Mouse (Mus musculus): ENCODE measurements around the gene Gm3667. TPM values are rescaled to one million over a fixed set of nuclear protein-coding genes. Genes with fewer than 3 reads are reported as not detected.
"Not testable (repeated sequence)": the region's sequence is repeated elsewhere in the genome, so short reads cannot be mapped to it uniquely, and the experiment has no call there.

Gm3667 gene
- not detected in 2 replicates for total RNA-seq (2014; fragmentation: Nextera tagmentation)
- not detected in 2 replicates for total RNA-seq (2017)

- not testable (repeated sequence) for ATAC-seq (replicated peaks; ENCODE audit: low FRiP score, low TSS enrichment, poor library complexity, severe bottlenecking)
These were observed at the start of gene Gm3667 for GRCm38 (mm10) chr14:6889521-6890012. TSS of gene Gm3667 (minus strand) at chr14:6889962.

- not testable (repeated sequence) for ATAC-seq (replicated peaks; ENCODE audit: low FRiP score, low TSS enrichment, poor library complexity, severe bottlenecking)
These were observed 10.1 kb upstream of the Gm3667 start for GRCm38 (mm10) chr14:6899881-6900280.

DNA sequence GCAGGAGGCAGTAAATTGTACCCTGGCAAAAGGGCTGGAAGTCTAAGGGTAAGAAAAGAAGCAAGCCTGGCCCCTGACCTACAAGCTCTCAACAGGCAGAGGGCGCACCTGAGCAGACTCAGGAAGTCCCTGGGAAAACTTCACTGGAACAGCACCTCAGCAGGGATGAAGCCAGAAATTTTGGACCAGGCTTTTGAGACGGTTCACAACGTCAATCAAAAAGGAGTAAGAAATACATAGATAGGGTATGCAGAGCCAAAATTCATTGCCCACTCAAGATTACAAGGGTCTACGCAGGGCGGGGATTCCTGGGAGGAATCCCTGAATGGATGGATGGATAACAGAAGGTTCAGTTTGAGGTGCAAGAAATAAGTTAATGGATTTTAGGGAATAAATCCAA is 951 bp downstream of the Gm3667 start:
- ATAC-seq (replicated peaks; ENCODE audit: low FRiP score, low TSS enrichment, poor library complexity, severe bottlenecking): not testable (repeated sequence)

GRCm38 (mm10) chr14:6840211-6840610 is 49.6 kb downstream of the Gm3667 start, which contains the start of gene Gm3642:
TSS of gene Gm3642 (minus strand) at chr14:6840311.
- ATAC-seq (replicated peaks; ENCODE audit: low FRiP score, low TSS enrichment, poor library complexity, severe bottlenecking): not testable (repeated sequence)

- ATAC-seq (replicated peaks; ENCODE audit: low FRiP score, low TSS enrichment, poor library complexity, severe bottlenecking): not testable (repeated sequence)
These were observed 66.5 kb downstream of the Gm3667 start for GRCm38 (mm10) chr14:6823297-6823696.

Other genes starting within 250 kb of the Gm3667 start
- gene Gm10251, start 205.8 kb downstream of the Gm3667 start, total RNA-seq (2014; fragmentation: Nextera tagmentation): not detected in 2 replicates
- not detected in 2 replicates for gene Gm10251, start 205.8 kb downstream of the Gm3667 start, total RNA-seq (2017)
- gene Gm8050, start 169.7 kb downstream of the Gm3667 start, total RNA-seq (2014; fragmentation: Nextera tagmentation): not detected in 2 replicates
- not detected in 2 replicates for gene Gm8050, start 169.7 kb downstream of the Gm3667 start, total RNA-seq (2017)
- not detected in 2 replicates for gene Gm3636, start 147.6 kb downstream of the Gm3667 start, total RNA-seq (2014; fragmentation: Nextera tagmentation)
- gene Gm3636, start 147.6 kb downstream of the Gm3667 start, total RNA-seq (2017): 1.9 TPM in 1 of 2 replicates, not detected in the other
- not detected in 2 replicates for gene Gm8362, start 115.6 kb downstream of the Gm3667 start, total RNA-seq (2014; fragmentation: Nextera tagmentation)
- not detected in 2 replicates for gene Gm8362, start 115.6 kb downstream of the Gm3667 start, total RNA-seq (2017)
- not detected in 2 replicates for gene Gm3642, start 49.7 kb downstream of the Gm3667 start, total RNA-seq (2014; fragmentation: Nextera tagmentation)
- not detected in 2 replicates for gene Gm3642, start 49.7 kb downstream of the Gm3667 start, total RNA-seq (2017)
- not detected in 2 replicates for gene Gm6356, start 83.9 kb upstream of the Gm3667 start, total RNA-seq (2014; fragmentation: Nextera tagmentation)
- not detected in 2 replicates for gene Gm6356, start 83.9 kb upstream of the Gm3667 start, total RNA-seq (2017)
- gene Gm10406, start 137.5 kb upstream of the Gm3667 start, total RNA-seq (2014; fragmentation: Nextera tagmentation): not detected in 2 replicates
- not detected in 2 replicates for gene Gm10406, start 137.5 kb upstream of the Gm3667 start, total RNA-seq (2017)
- gene Gm3685, start 155.0 kb upstream of the Gm3667 start, total RNA-seq (2014; fragmentation: Nextera tagmentation): not detected in 2 replicates
- not detected in 2 replicates for gene Gm3685, start 155.0 kb upstream of the Gm3667 start, total RNA-seq (2017)
- not detected in 2 replicates for gene Gm3696, start 210.7 kb upstream of the Gm3667 start, total RNA-seq (2014; fragmentation: Nextera tagmentation)
- gene Gm3696, start 210.7 kb upstream of the Gm3667 start, total RNA-seq (2017): 1.2 TPM in 1 of 2 replicates, not detected in the other
- gene Gm6676, start 235.4 kb upstream of the Gm3667 start, total RNA-seq (2014; fragmentation: Nextera tagmentation): not detected in 2 replicates
- not detected in 2 replicates for gene Gm6676, start 235.4 kb upstream of the Gm3667 start, total RNA-seq (2017)

Measured in megakaryocyte-erythroid progenitor cell, adult 5-6 weeks (primary cell).